Mouse (Mus musculus) hindbrain, embryonic 11.5 days (tissue): ENCODE measurements around the gene Hspa4l. TPM values are rescaled to one million over a fixed set of nuclear protein-coding genes. Genes with fewer than 3 reads are reported as not detected.
A peak's percentile ranks its signal among the peaks of the same experiment; 100 is the strongest.

Experiments
- ATAC-seq: fragments of 200-750 bp; cut with Nextera tagmentation; 2 replicates; pipeline ENCODE4 v1.8.0; 2017; ENCODE audit warnings: mild to moderate bottlenecking, moderate TSS enrichment, moderate library complexity; ENCODE audit not compliant: low FRiP score
- DNase-seq: peaks from one replicate; pipeline ENCODE4 v3.0.0-alpha.2; 2015; ENCODE audit warnings: low spot score
- H3K27ac ChIP-seq: fragments of 300-500 bp; sonication (generic); 2 replicates; pipeline ENCODE4 v1.5.1; 2014; ENCODE audit warnings: mild to moderate bottlenecking, low read depth, low read length
- H3K27me3 ChIP-seq: fragments of 300-500 bp; sonication (generic); 2 replicates; pipeline ENCODE4 v1.6.1; 2014; ENCODE audit warnings: mild to moderate bottlenecking, low read length, moderate library complexity, mixed read lengths; ENCODE audit not compliant: control insufficient read depth, insufficient read depth
- H3K36me3 ChIP-seq: fragments of 300-500 bp; sonication (generic); 2 replicates; pipeline ENCODE4 v1.6.1; 2014; ENCODE audit warnings: mild to moderate bottlenecking, low read length, moderate library complexity, mixed read lengths; ENCODE audit not compliant: control insufficient read depth, insufficient read depth
- H3K4me1 ChIP-seq: fragments of 300-500 bp; sonication (generic); replicated peaks from 2 replicates; pipeline ENCODE4 v1.6.1; 2014; ENCODE audit warnings: low read length, mixed read lengths; ENCODE audit not compliant: control insufficient read depth, insufficient read depth
- H3K4me2 ChIP-seq: fragments of 300-500 bp; sonication (generic); replicated peaks from 2 replicates; pipeline ENCODE4 v1.6.1; 2014; ENCODE audit warnings: mild to moderate bottlenecking, low read depth, low read length
- H3K4me3 ChIP-seq: fragments of 300-500 bp; sonication (generic); 2 replicates; pipeline ENCODE4 v1.5.1; 2014; ENCODE audit warnings: low read depth, low read length
- H3K9ac ChIP-seq: fragments of 300-500 bp; sonication (generic); 2 replicates; pipeline ENCODE4 v1.6.1; 2014; ENCODE audit warnings: low read depth, low read length
- H3K9me3 ChIP-seq: fragments of 300-500 bp; sonication (generic); 2 replicates; pipeline ENCODE4 v1.6.1; 2016; ENCODE audit warnings: low read length; ENCODE audit not compliant: control insufficient read depth
- WGBS: fragments of 180-500 bp; shearing (Covaris S2); extraction: QIAGEN DNeasy Blood & Tissue Kit; methylation state at CpG from one replicate; pipeline ENCODE4 v1.1.7; 2014; 5-methylcytosine and 5-hydroxymethylcytosine counted together
- polyA plus RNA-seq: library from polyadenylated mRNA; unstranded; fragments of >200 nt; fragmentation: Nextera tagmentation; extraction: Ambion mirVana; gene quantifications from 2 replicates; pipeline ENCODE4 v1.2.1, GENCODE M21; 2014

Gene Hspa4l
- polyA plus RNA-seq, 1 experiment from 2014 or later = 69.3 TPM

- Histone ChIP-seq H3K9ac (peak overlapping the region; percentile 88), H3K4me1 (no peaks in the 10 kb centered on the region; the same call in 1 of the 2 replicates), H3K27ac (peak overlapping the region; percentile 92), H3K4me3 (peak overlapping the region; percentile 85), H3K36me3 (no peaks in the 10 kb centered on the region), H3K4me2 (peak overlapping the region; percentile 85), H3K27me3 (no peaks in the 10 kb centered on the region), H3K9me3 (no peaks in the 10 kb centered on the region)
- ATAC-seq (peak; percentile 96), DNase-seq (peak; percentile 95)
- WGBS = under 1% methylated on average over 49 of the region's 93 CpGs
Observed at GRCm38 (mm10) chr3:40744836-40745660, 753 bp downstream of the Hspa4l start.

- Histone ChIP-seq H3K4me2 (peak overlapping the region; percentile 85), H3K27ac (peak overlapping the region; percentile 92), H3K9ac (peak overlapping the region; percentile 88), H3K4me3 (peak overlapping the region; percentile 85), H3K9me3 (no peaks in the 10 kb centered on the region), H3K27me3 (no peaks in the 10 kb centered on the region), H3K4me1 (no peaks in the 10 kb centered on the region; the same call in 1 of the 2 replicates), H3K36me3 (no peaks in the 10 kb centered on the region)
- ATAC-seq = peak; percentile 64
- no peak for DNase-seq
- 2% methylated on average over 37 of the region's 37 CpGs for WGBS
Observed at GRCm38 (mm10) chr3:40745661-40746547, 1.6 kb downstream of the Hspa4l start.

GRCm38 (mm10) chr3:40760746-40761145, 16.5 kb downstream of the Hspa4l start:
- no peaks in the 10 kb centered on the region for H3K27me3 ChIP-seq
- no peak overlapping the region for H3K9ac ChIP-seq
- no peak overlapping the region for H3K4me2 ChIP-seq
- H3K9me3 ChIP-seq = no peaks in the 10 kb centered on the region
- ATAC-seq (no peak), DNase-seq (no peak)
- no peak overlapping the region for H3K27ac ChIP-seq
- 90% methylated on average over 3 of the region's 3 CpGs for WGBS
- 0 out of 2 replicates have a peak, but pooled peaks cover 7% of the 10 kb centered on the region for H3K36me3 ChIP-seq
- H3K4me3 ChIP-seq = no peak overlapping the region
- no peaks in the 10 kb centered on the region for H3K4me1 ChIP-seq

- 91% methylated on average over 2 of the region's 2 CpGs for WGBS
- 0 out of 2 replicates have a peak, but pooled peaks cover 7% of the 10 kb centered on the region for H3K36me3 ChIP-seq
Observed at GRCm38 (mm10) chr3:40761312-40761711, 17.0 kb downstream of the Hspa4l start.

GRCm38 (mm10) chr3:40793783-40794182, 49.5 kb downstream of the Hspa4l start:
- no peaks in the 10 kb centered on the region for H3K27me3 ChIP-seq
- H3K9ac ChIP-seq = no peak overlapping the region
- H3K36me3 ChIP-seq = no peaks in the 10 kb centered on the region
- H3K27ac ChIP-seq = no peak overlapping the region
- H3K4me3 ChIP-seq = no peak overlapping the region
- H3K9me3 ChIP-seq = no peaks in the 10 kb centered on the region
- H3K4me1 ChIP-seq = no peaks in the 10 kb centered on the region
- H3K4me2 ChIP-seq = no peak overlapping the region
- DNase-seq = no peak
- WGBS = 87% methylated on average over 2 of the region's 2 CpGs
- no peak for ATAC-seq

More at GRCm38 (mm10) chr3:40761312-40761711, 17.0 kb downstream of the Hspa4l start:
- Histone ChIP-seq H3K27ac (no peak overlapping the region), H3K9ac (no peak overlapping the region), H3K4me3 (no peak overlapping the region), H3K27me3 (no peaks in the 10 kb centered on the region), H3K4me2 (no peak overlapping the region), H3K9me3 (no peaks in the 10 kb centered on the region), H3K4me1 (no peaks in the 10 kb centered on the region)
- DNase-seq = no peak
- no peak for ATAC-seq

- Histone ChIP-seq H3K36me3 (no peaks in the 10 kb centered on the region), H3K9ac (no peak overlapping the region), H3K27me3 (no peaks in the 10 kb centered on the region), H3K4me3 (no peak overlapping the region), H3K4me2 (no peak overlapping the region), H3K4me1 (no peaks in the 10 kb centered on the region), H3K27ac (no peak overlapping the region), H3K9me3 (no peaks in the 10 kb centered on the region)
- 84% methylated on average over 1 of the region's 1 CpGs for WGBS
- ATAC-seq = no peak
- no peak for DNase-seq
Observed at GRCm38 (mm10) chr3:40798054-40798453, 53.8 kb downstream of the Hspa4l start.

- no peak overlapping the region for H3K27ac ChIP-seq
- H3K4me1 ChIP-seq = no peaks in the 10 kb centered on the region
- no peak overlapping the region for H3K4me2 ChIP-seq
- no peaks in the 10 kb centered on the region for H3K27me3 ChIP-seq
- H3K9ac ChIP-seq = no peak overlapping the region
- H3K4me3 ChIP-seq = no peak overlapping the region
- DNase-seq (peak; percentile 51), ATAC-seq (no peak)
- 40% methylated on average over 7 of the region's 7 CpGs for WGBS
- no peaks in the 10 kb centered on the region for H3K36me3 ChIP-seq
- no peaks in the 10 kb centered on the region for H3K9me3 ChIP-seq
Observed at GRCm38 (mm10) chr3:40798500-40798899, 54.2 kb downstream of the Hspa4l start.

GRCm38 (mm10) chr3:40799530-40800372, 55.5 kb downstream of the Hspa4l start, which contains the start of gene Plk4:
Plk4 (plus strand) TSS chr3:40800019.
- H3K27ac ChIP-seq = peak within 1 kb of the TSS; percentile 49; the same call in 1 of the 2 replicates
- peak within 1 kb of the TSS; percentile 85 for H3K9ac ChIP-seq
- peak; percentile 99 for ATAC-seq
- H3K36me3 ChIP-seq = no peaks in the 10 kb centered on the region
- DNase-seq = peak; percentile 98
- WGBS = 2% methylated on average over 66 of the region's 66 CpGs
- no peaks in the 10 kb centered on the region for H3K4me1 ChIP-seq
- peak within 1 kb of the TSS; percentile 81 for H3K4me3 ChIP-seq
- H3K9me3 ChIP-seq = no peaks in the 10 kb centered on the region
- H3K27me3 ChIP-seq = no peaks in the 10 kb centered on the region
- H3K4me2 ChIP-seq = peak within 1 kb of the TSS; percentile 85
